Mouse (Mus musculus) liver, postnatal 0 days (tissue): Measurements from ENCODE around the gene Prdm2. TPM values are rescaled to one million over a fixed set of nuclear protein-coding genes. Genes with fewer than 3 reads are reported as not detected.

ENCODE experiments used
- ATAC-seq: fragments of 200-750 bp; cut with Nextera tagmentation; 2 replicates; pipeline ENCODE4 v1.8.0; 2017; ENCODE audit warnings: mild to moderate bottlenecking, moderate library complexity
- DNase-seq: peaks from one replicate; pipeline ENCODE4 v3.0.0-alpha.2; 2016
- H3K27ac ChIP-seq: fragments of 300-500 bp; sonication (generic); 2 replicates; pipeline ENCODE4 v1.5.1; 2014; ENCODE audit warnings: antibody characterized with exemption, moderate library complexity, mild to moderate bottlenecking, low read depth
- H3K27me3 ChIP-seq: fragments of 300-500 bp; sonication (generic); 2 replicates; pipeline ENCODE4 v1.6.1; 2014; ENCODE audit warnings: low read length, control low read depth, mixed read lengths; ENCODE audit not compliant: insufficient read depth
- H3K36me3 ChIP-seq: fragments of 300-500 bp; sonication (generic); replicated peaks from 2 replicates; pipeline ENCODE4 v1.6.1; 2014; ENCODE audit warnings: mild to moderate bottlenecking, control low read depth, low read length, moderate library complexity, mixed read lengths; ENCODE audit not compliant: insufficient read depth
- H3K4me1 ChIP-seq: fragments of 300-500 bp; sonication (generic); 2 replicates; pipeline ENCODE4 v1.6.1; 2014; ENCODE audit warnings: antibody characterized with exemption, mild to moderate bottlenecking, control low read depth; ENCODE audit not compliant: insufficient read depth
- H3K4me2 ChIP-seq: fragments of 300-500 bp; sonication (generic); 2 replicates; pipeline ENCODE4 v1.6.1; 2014; ENCODE audit warnings: low read depth, mild to moderate bottlenecking, low read length, moderate library complexity, mixed read lengths
- H3K4me3 ChIP-seq: fragments of 300-500 bp; sonication (generic); 2 replicates; pipeline ENCODE4 v1.5.1; 2014; ENCODE audit warnings: low read depth, low read length
- H3K9ac ChIP-seq: fragments of 300-500 bp; sonication (generic); replicated peaks from 2 replicates; pipeline ENCODE4 v1.6.1; 2014; ENCODE audit warnings: mild to moderate bottlenecking, moderate library complexity
- H3K9me3 ChIP-seq: fragments of 300-500 bp; sonication (generic); 2 replicates; pipeline ENCODE4 v1.6.1; 2016; ENCODE audit warnings: mild to moderate bottlenecking, control low read depth, low read length, mixed read lengths
- CTCF ChIP-seq: sonication (generic); IDR thresholded peaks from 2 replicates; pipeline ENCODE4 v1.5.1; 2016; ENCODE audit warnings: antibody characterized with exemption, low read depth
- EP300 ChIP-seq: IDR thresholded peaks from 2 replicates; pipeline ENCODE4 v1.6.1; 2016; ENCODE audit warnings: antibody characterized with exemption, low read depth, mild to moderate bottlenecking
- WGBS: fragments of 180-500 bp; shearing (Covaris S2); extraction: QIAGEN DNeasy Blood & Tissue Kit; methylation state at CpG from one replicate; pipeline ENCODE4 v1.1.7; 2014; ENCODE audit not compliant: insufficient replicate concordance; 5-methylcytosine and 5-hydroxymethylcytosine counted together
- polyA plus RNA-seq: library from polyadenylated mRNA; unstranded; fragments of >200 nt; fragmentation: Nextera tagmentation; extraction: Ambion mirVana; gene quantifications from 2 replicates; pipeline ENCODE4 v1.2.1, GENCODE M21; 2015

Prdm2 gene
- 2.6 and 4.1 TPM in 2 replicates for polyA plus RNA-seq

GRCm38 (mm10) chr4:143212341-143213174 is at the start of gene Prdm2:
Prdm2 (minus strand) TSS chr4:143212995.
- ATAC-seq (peak; percentile 76), DNase-seq (peak; percentile 76)
- WGBS: 1% methylated on average over 61 of the region's 96 CpGs
- H3K27ac ChIP-seq: peak within 1 kb of the TSS; percentile 94
- H3K4me1 ChIP-seq: peaks cover 14% of the 10 kb centered on the region
- H3K36me3 ChIP-seq: no peaks in the 10 kb centered on the region
- H3K27me3 ChIP-seq: no peaks in the 10 kb centered on the region
- peak within 1 kb of the TSS; percentile 88 for H3K9ac ChIP-seq
- no peak for TF ChIP-seq EP300
- TF ChIP-seq CTCF: no peak
- no peaks in the 10 kb centered on the region for H3K9me3 ChIP-seq
- peak within 1 kb of the TSS; percentile 88 for H3K4me2 ChIP-seq
- H3K4me3 ChIP-seq: peak within 1 kb of the TSS; percentile 83

DNA sequence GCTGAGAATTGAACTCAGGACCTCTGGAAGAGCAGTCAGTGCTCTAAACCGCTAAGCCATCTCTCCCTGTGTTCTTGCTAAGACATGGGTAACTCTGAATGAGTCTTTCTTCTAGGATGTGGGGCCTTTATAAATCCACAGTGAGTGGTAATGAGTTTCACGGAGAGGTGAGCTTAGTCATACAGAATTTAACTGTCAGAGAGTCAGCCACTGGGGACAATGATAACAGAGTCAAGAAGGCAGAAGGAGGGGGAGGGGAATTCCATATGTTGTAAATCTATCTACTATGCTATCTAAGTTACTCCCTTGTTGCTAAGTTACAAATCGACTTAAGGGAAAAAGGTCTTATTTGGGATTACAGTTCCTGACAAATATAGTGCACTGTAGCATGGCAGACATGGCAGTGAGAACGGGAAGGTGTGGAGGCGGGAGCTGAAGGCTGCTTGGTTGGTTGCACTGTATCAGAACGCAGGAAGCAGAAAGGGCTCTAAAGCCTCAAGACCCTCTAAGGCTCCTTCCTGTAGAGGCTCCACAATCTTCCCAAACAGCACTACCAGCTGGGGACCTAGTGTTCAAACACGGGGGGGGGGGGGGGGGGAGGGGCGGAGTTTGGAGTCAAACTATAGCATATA is 47.0 kb upstream of the Prdm2 start:
- no peaks in the 10 kb centered on the region for H3K9me3 ChIP-seq
- no peak for DNase-seq
- TF ChIP-seq EP300 (no peak), CTCF (no peak)
- H3K4me1 ChIP-seq: peaks cover 3% of the 10 kb centered on the region; the same call in 1 of the 2 replicates
- no peak overlapping the region for H3K4me2 ChIP-seq
- no peak overlapping the region for H3K9ac ChIP-seq
- no peaks in the 10 kb centered on the region for H3K36me3 ChIP-seq
- H3K27me3 ChIP-seq: no peaks in the 10 kb centered on the region
- no peak overlapping the region for H3K4me3 ChIP-seq
- no peak overlapping the region for H3K27ac ChIP-seq
- 38% methylated on average over 7 of the region's 8 CpGs for WGBS
- no peak for ATAC-seq

DNA sequence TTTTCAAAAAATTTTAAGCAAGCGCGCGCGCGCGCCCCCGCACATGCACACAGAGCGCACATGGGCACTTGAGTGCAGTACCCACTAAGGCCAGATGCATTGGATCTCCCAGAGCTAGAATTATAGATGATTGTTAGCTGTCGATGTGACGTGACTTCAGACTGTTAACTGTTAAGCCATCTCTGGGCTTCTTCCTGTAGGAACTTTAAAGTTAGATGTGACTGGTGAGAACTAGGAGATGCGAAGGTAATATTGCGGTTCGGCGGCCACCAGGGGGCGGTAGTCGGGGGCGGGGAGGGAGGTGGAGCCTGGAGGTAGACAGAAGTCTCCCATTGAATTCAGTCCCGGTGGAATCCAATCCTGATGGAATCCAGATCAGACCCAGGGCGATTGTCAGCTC is 45.7 kb upstream of the Prdm2 start:
- no peak for ATAC-seq
- Histone ChIP-seq H3K27ac (no peak overlapping the region), H3K9me3 (no peaks in the 10 kb centered on the region), H3K27me3 (no peaks in the 10 kb centered on the region), H3K4me1 (peaks cover 3% of the 10 kb centered on the region; the same call in 1 of the 2 replicates), H3K4me3 (0 out of 2 replicates have a peak overlapping the region, but pooled peaks have one; percentile 3), H3K36me3 (no peaks in the 10 kb centered on the region), H3K9ac (no peak overlapping the region), H3K4me2 (0 out of 2 replicates have a peak overlapping the region, but pooled peaks have one; percentile 27)
- no peak for TF ChIP-seq EP300
- peak; percentile 69 for TF ChIP-seq CTCF
- 30% methylated on average over 19 of the region's 19 CpGs for WGBS
- DNase-seq: peak; percentile 77

DNA sequence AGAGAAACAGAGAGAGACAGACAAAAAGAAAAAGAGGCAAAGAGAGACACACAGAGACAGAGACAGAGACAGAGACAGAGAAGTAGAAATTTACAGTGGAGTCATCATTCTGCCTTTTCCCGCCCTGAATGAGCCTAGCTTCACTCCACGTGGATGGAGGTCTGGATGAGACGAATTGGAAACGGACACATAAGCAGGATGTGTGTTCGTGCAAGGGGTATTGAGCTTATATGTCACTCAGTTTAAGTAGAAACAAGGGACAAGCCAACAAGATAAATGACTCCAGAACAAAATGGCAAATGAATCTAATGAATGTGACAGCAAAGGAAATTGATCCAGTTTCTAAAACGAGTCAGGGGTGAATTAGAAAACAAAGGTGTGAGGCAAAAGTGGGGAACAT is 45.2 kb upstream of the Prdm2 start:
- Histone ChIP-seq H3K27ac (no peak overlapping the region), H3K4me3 (no peak overlapping the region), H3K9me3 (no peaks in the 10 kb centered on the region), H3K27me3 (no peaks in the 10 kb centered on the region), H3K9ac (no peak overlapping the region), H3K36me3 (no peaks in the 10 kb centered on the region), H3K4me2 (no peak overlapping the region), H3K4me1 (peaks cover 3% of the 10 kb centered on the region; the same call in 1 of the 2 replicates)
- DNase-seq (no peak), ATAC-seq (no peak)
- 36% methylated on average over 6 of the region's 6 CpGs for WGBS
- TF ChIP-seq CTCF (no peak), EP300 (no peak)

GRCm38 (mm10) chr4:143255541-143255940 is 42.7 kb upstream of the Prdm2 start:
- TF ChIP-seq CTCF (no peak), EP300 (no peak)
- peaks cover 3% of the 10 kb centered on the region; the same call in 1 of the 2 replicates for H3K4me1 ChIP-seq
- no peaks in the 10 kb centered on the region for H3K36me3 ChIP-seq
- no peaks in the 10 kb centered on the region for H3K27me3 ChIP-seq
- H3K27ac ChIP-seq: no peak overlapping the region
- H3K4me3 ChIP-seq: no peak overlapping the region
- no peak for DNase-seq
- H3K9me3 ChIP-seq: no peaks in the 10 kb centered on the region
- no peak overlapping the region for H3K4me2 ChIP-seq
- ATAC-seq: no peak
- WGBS: 75% methylated on average over 8 of the region's 8 CpGs
- no peak overlapping the region for H3K9ac ChIP-seq

- H3K9me3 ChIP-seq: no peaks in the 10 kb centered on the region
- no peaks in the 10 kb centered on the region for H3K27me3 ChIP-seq
- no peak overlapping the region for H3K4me3 ChIP-seq
- no peaks in the 10 kb centered on the region for H3K36me3 ChIP-seq
- no peak overlapping the region for H3K4me2 ChIP-seq
- DNase-seq: no peak
- WGBS: 82% methylated on average over 1 of the region's 1 CpGs
- TF ChIP-seq EP300: no peak
- no peak for TF ChIP-seq CTCF
- no peak overlapping the region for H3K27ac ChIP-seq
- H3K9ac ChIP-seq: no peak overlapping the region
- ATAC-seq: no peak
- no peaks in the 10 kb centered on the region for H3K4me1 ChIP-seq
Measured at GRCm38 (mm10) chr4:143253356-143253755, 40.6 kb upstream of the Prdm2 start.
